Mouse (Mus musculus): ENCODE data around the gene Hmg20a.

Gene Hmg20a

GRCm38 (mm10) chr9:56439699-56440098 lies 21.3 kb downstream of the Hmg20a start:
- DNase-seq (ENCODE audit: low read depth), result no peak

DNA sequence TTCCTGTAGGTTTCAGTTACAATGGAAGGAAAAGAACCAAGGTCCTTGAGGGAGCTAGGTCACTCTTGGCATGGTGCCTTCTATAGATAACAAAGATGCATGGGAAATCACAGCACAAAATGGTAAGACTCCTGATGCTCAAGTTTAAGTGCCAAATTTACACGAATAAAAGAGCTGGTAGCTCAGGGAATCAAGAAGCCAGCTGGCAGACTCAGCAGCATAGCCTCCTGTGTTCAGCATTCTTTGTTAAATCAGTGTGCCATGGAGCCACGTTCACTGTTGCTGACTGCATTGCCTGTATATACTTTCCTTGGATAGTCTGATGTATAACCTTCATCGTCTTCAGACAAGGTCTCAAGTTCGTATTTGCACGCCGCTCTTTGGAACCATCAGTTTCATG lies 33.2 kb downstream of the Hmg20a start:
- DNase-seq (ENCODE audit: low read depth), result no peak

GRCm38 (mm10) chr9:56453038-56453815 lies 34.8 kb downstream of the Hmg20a start:
- no peak for DNase-seq (ENCODE audit: low read depth)

GRCm38 (mm10) chr9:56456426-56456825 lies 38.0 kb downstream of the Hmg20a start:
- peak; percentile 40 for DNase-seq (ENCODE audit: low read depth)

GRCm38 (mm10) chr9:56460987-56461386 lies 42.6 kb downstream of the Hmg20a start:
- no peak for DNase-seq (ENCODE audit: low read depth)

DNA sequence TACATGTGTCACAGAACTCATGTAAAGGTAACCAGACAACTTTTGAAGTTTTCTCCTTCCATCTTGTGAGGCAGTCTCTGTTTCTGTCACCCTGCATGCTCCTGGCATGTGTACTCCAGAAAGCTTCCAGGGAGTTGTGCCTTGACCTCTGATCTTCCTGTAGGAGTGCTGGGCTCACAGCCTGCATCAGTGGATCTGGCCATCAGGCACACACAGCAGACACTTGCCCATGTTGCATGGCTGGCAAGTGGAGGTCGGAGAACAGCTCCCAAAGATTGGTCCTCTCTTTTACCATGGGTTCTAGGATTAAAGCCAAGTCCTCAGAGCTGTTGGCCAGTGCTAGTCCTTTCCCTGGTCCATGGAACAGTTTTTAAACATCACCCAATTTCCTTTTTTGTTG lies 44.2 kb downstream of the Hmg20a start:
- DNase-seq (ENCODE audit: low read depth), result no peak

- DNase-seq (ENCODE audit: low read depth), result no peak
These were observed 44.6 kb downstream of the Hmg20a start for GRCm38 (mm10) chr9:56463046-56463445.

- no peak for DNase-seq (ENCODE audit: low read depth)
These were observed 45.5 kb downstream of the Hmg20a start for GRCm38 (mm10) chr9:56463686-56464515.

- DNase-seq (ENCODE audit: low read depth), result peak; percentile 85
These were observed 46.6 kb downstream of the Hmg20a start for GRCm38 (mm10) chr9:56464863-56465654.

- DNase-seq (ENCODE audit: low read depth), result no peak
These were observed 47.8 kb downstream of the Hmg20a start for GRCm38 (mm10) chr9:56466251-56466650.

- DNase-seq (ENCODE audit: low read depth), result no peak
These were observed 51.2 kb downstream of the Hmg20a start for GRCm38 (mm10) chr9:56469656-56470055.

- no peak for DNase-seq (ENCODE audit: low read depth)
These were observed 51.9 kb downstream of the Hmg20a start for GRCm38 (mm10) chr9:56470291-56470690.

DNA sequence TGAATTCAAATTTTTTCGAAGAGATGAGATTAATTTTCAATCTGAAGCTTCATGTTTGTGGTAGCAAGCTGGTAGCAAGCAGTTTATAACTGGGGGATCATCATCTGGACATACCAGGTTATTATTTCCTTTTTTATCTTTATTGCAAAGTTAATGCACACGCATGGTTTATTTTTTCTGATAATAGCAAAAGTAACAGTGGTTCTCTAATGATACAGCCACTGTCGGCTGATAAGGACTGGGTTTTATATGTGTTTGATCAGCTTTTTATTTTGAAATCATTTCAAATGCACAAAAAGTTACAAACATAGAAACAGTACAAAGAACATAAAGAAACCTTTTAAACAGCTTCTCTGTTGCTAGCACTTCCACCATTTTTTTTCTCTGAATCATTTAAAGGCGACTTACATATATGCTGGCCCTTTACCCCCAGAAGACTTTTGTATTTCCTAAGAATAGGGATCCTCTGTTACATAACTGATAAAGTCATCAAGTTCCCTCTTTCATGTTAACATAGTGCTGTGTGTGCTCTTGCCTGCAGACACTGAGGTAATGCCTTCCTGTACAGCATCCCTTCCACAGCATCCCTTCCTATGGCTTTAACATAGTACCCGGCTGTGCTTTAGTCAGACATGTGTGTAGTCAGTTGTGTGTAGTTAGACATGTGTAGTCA lies 60.7 kb downstream of the Hmg20a start:
- no peak for DNase-seq (ENCODE audit: low read depth)

- DNase-seq (ENCODE audit: low read depth), result no peak
These were observed 64.2 kb downstream of the Hmg20a start for GRCm38 (mm10) chr9:56482623-56483022.

GRCm38 (mm10) chr9:56485423-56485822 lies 67.0 kb downstream of the Hmg20a start:
- DNase-seq (ENCODE audit: low read depth), result no peak

DNA sequence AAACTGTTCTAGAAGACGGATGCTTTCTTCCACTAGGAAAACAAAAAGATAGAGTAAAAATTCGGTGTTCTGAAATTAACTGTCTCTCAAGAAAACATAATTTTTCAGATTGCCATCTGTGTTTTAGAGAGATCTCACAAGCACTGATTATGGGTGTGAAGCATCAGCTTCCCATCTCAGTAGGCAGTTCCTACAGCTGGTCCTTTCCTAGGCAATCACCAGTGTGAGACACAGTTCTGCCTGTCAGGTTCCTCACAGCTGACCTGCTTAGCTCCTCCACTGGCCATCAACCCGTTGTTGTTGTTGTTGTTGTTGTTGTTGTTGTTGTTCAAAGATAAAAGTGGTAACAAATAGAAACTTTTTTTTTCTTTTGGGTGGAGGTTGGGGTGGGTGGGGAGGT lies 67.7 kb downstream of the Hmg20a start:
- DNase-seq (ENCODE audit: low read depth), result no peak

GRCm38 (mm10) chr9:56487651-56488050 lies 69.2 kb downstream of the Hmg20a start:
- no peak for DNase-seq (ENCODE audit: low read depth)

DNA sequence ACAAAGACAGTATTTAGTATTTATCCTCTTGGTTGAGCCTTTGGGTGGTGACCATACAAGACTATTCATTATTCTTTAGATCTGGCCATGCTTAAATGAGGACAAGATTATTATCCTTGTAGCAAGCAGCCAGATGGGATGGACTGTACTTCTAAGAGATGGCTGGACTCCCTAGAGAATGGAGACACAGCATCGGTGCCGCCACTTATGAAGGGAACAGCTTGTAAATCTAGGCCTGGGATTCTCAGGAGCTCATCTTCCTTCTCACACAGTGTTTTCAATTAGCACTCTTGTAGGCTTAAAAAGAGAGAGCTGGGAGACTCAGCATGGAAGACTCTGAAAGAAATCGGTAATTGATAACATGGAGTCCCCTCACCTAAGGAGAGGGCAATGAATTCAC lies 74.0 kb downstream of the Hmg20a start:
- no peak for DNase-seq (ENCODE audit: low read depth)

- no peak for DNase-seq (ENCODE audit: low read depth)
These were observed 74.5 kb downstream of the Hmg20a start for GRCm38 (mm10) chr9:56492916-56493315.

DNA sequence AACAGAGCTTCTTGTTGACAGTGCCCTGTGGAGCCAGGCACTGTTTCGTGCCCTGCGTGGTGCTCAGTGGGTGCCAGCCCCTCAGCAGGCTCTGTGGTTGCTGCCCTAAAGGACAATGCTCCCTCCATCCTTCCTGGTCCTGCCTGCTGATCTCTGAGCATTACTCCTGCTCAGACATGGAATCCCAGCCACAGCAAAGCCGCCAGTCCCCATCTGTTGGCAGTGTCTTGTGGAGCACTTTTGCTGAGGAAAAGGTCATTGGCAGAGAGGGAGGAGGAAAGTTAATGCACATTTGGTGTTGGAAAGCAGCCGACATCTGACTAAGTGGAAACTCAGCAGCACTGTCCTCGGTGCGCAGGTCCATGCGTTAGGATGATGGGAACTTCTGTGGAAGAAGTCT lies 76.7 kb downstream of the Hmg20a start:
- no peak for DNase-seq (ENCODE audit: low read depth)

GRCm38 (mm10) chr9:56495795-56496232 lies 77.4 kb downstream of the Hmg20a start:
- DNase-seq (ENCODE audit: low read depth), result no peak

- no peak for DNase-seq (ENCODE audit: low read depth)
These were observed 78.2 kb downstream of the Hmg20a start for GRCm38 (mm10) chr9:56496567-56496966.

Measured in naive thymus-derived CD4-positive, alpha-beta T cell, adult 2 months (primary cell).